Mouse (Mus musculus): Measurements from ENCODE around the gene Cox6a1. TPM values are rescaled to one million over a fixed set of nuclear protein-coding genes. Genes with fewer than 3 reads are reported as not detected.

Gene Cox6a1
- polyA plus RNA-seq, 1 experiment from 2014 or later: 927 TPM

DNA sequence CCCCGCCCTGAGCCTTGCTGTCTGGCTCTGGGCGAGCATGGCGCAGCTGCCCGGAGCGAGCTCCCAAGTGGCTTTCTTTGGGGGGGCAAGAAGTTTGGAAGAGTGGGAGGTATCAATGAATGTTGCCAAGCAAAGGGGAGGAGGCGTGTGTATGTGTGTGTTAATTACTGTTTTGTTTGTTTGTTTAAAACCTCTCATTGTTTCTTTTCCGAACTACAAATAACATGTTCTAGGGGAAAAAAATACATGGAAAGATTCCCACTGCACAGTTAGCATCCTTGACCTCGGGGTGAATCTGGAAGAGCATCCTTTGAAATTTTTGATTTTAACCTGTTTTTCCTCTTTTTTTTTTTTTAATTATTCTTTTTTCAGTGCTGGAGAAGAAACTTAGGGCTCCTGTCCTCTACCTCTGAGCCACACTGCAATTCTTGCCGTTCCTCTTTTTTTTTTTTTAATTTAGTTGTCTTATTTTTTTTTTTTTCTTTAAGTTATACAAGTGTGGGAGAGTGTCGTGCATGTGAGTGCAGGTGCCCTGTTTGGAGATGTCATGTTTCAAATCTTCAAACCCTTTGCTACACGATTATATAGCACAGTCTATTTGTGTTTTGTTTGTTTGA lies 25.5 kb upstream of the Cox6a1 start:
- Histone ChIP-seq H3K27ac (ENCODE audit: low read length) (no peak overlapping the region), H3K4me2 (ENCODE audit: low read depth, low read length) (peak overlapping the region; percentile 40), H3K9me3 (replicated peaks; ENCODE audit: control insufficient read depth, low read length) (no peaks in the 10 kb centered on the region), H3K27me3 (ENCODE audit: control insufficient read depth, insufficient read depth, low read length) (no peaks in the 10 kb centered on the region), H3K4me1 (ENCODE audit: control insufficient read depth, insufficient read depth, low read length) (no peaks in the 10 kb centered on the region), H3K36me3 (ENCODE audit: control insufficient read depth, insufficient read depth, low read length) (no peaks in the 10 kb centered on the region), H3K9ac (ENCODE audit: low read length) (peak overlapping the region; percentile 46; the same call in 1 of the 2 replicates), H3K4me3 (replicated peaks; ENCODE audit: low read length) (peak overlapping the region; percentile 16; the same call in 1 of the 2 replicates)
- WGBS: 28% methylated on average over 11 of the region's 11 CpGs
- ATAC-seq (ENCODE audit: insufficient read depth, low FRiP score): no peak

DNA sequence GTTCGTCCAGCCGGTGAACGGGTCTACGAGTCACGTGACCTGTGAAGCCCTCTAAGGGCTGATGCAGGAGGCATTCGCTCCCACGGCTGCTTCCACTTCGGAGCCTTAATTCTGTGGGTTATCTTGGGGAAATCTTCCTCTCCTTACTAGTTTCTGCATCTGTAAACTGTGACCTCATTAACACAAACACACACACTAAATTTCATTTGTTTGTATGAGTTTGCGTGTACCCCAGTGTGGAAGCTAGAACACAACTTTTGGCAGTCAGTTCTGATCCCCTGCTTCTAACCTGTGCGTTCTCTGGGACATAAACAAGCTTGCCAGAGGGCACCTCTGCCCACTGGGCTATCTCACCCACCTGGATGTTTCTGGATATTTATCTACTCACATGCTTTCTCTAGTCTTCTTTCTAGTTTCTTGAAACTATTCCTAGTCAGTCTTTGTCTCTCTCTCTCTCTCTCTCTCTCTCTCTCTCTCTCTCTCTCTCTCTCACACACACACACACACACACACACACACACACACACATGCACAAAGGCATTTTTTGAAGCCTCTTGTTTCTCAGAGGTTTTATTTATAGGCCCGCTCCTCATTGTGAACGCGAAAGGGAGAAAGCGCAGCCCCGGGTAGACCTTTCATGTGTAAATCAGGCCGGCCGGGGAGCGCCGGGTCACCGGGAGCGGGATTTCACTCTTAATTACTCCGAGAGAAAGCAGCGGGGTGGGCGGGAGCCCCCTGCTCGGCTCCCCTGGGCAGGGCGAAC lies 24.8 kb upstream of the Cox6a1 start:
- H3K27ac ChIP-seq (ENCODE audit: low read length): no peak overlapping the region
- no peak for ATAC-seq (ENCODE audit: insufficient read depth, low FRiP score)
- H3K27me3 ChIP-seq (ENCODE audit: control insufficient read depth, insufficient read depth, low read length): no peaks in the 10 kb centered on the region
- H3K4me1 ChIP-seq (ENCODE audit: control insufficient read depth, insufficient read depth, low read length): no peaks in the 10 kb centered on the region
- H3K9ac ChIP-seq (ENCODE audit: low read length): peak overlapping the region; percentile 46; the same call in 1 of the 2 replicates
- no peaks in the 10 kb centered on the region for H3K36me3 ChIP-seq (ENCODE audit: control insufficient read depth, insufficient read depth, low read length)
- WGBS: 27% methylated on average over 26 of the region's 26 CpGs
- peak overlapping the region; percentile 16; the same call in 1 of the 2 replicates for H3K4me3 ChIP-seq (replicated peaks; ENCODE audit: low read length)
- no peaks in the 10 kb centered on the region for H3K9me3 ChIP-seq (replicated peaks; ENCODE audit: control insufficient read depth, low read length)
- H3K4me2 ChIP-seq (ENCODE audit: low read depth, low read length): peak overlapping the region; percentile 40

DNA sequence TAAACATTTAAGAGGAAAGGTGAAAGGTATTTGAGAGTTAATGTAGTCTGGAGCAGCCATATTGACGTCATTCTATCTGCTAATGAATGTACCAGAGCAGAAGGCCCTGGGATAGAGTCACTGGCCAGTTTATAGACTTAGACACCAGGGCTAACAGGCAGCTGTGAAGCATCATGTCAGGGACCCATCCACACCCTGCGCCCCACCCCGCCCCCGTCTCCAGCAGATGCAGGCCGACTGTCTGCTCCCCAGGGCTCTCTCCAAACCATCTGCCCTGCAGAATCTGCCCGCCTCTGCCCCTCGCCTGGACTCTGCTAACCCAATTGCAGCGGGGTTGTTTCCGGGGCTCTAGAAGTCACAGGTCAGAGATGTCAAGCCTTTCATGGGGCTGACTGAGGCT lies 23.0 kb upstream of the Cox6a1 start:
- no peaks in the 10 kb centered on the region for H3K36me3 ChIP-seq (ENCODE audit: control insufficient read depth, insufficient read depth, low read length)
- WGBS: 32% methylated on average over 9 of the region's 9 CpGs
- ATAC-seq (ENCODE audit: insufficient read depth, low FRiP score): no peak
- no peak overlapping the region for H3K4me2 ChIP-seq (ENCODE audit: low read depth, low read length)
- H3K27ac ChIP-seq (ENCODE audit: low read length): no peak overlapping the region
- peak overlapping the region; percentile 14; the same call in 1 of the 2 replicates for H3K9ac ChIP-seq (ENCODE audit: low read length)
- no peaks in the 10 kb centered on the region for H3K9me3 ChIP-seq (replicated peaks; ENCODE audit: control insufficient read depth, low read length)
- no peaks in the 10 kb centered on the region for H3K4me1 ChIP-seq (ENCODE audit: control insufficient read depth, insufficient read depth, low read length)
- no peak overlapping the region for H3K4me3 ChIP-seq (replicated peaks; ENCODE audit: low read length)
- H3K27me3 ChIP-seq (ENCODE audit: control insufficient read depth, insufficient read depth, low read length): no peaks in the 10 kb centered on the region

DNA sequence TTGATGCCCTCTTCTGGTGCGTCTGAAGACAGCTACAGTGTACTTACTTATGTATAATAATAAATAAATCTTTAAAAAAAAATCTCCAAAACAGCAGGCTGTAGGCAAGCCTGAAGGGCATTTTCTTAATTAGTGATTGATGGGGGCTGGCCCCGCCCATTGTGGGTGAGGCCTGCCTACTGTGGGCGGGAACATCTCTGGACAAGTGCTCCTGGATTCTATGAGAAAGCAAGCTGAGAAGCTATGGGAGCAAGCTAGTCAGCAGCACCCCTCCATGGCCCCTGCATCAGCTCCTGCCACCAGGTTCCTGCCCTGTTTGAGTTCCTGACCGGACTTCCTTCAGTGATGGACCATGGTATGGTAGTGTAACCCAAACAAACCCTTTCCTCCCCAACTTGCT lies 16.0 kb upstream of the Cox6a1 start:
- no peak overlapping the region for H3K27ac ChIP-seq (ENCODE audit: low read length)
- H3K9me3 ChIP-seq (replicated peaks; ENCODE audit: control insufficient read depth, low read length): no peaks in the 10 kb centered on the region
- no peaks in the 10 kb centered on the region for H3K4me1 ChIP-seq (ENCODE audit: control insufficient read depth, insufficient read depth, low read length)
- H3K4me2 ChIP-seq (ENCODE audit: low read depth, low read length): no peak overlapping the region
- H3K27me3 ChIP-seq (ENCODE audit: control insufficient read depth, insufficient read depth, low read length): no peaks in the 10 kb centered on the region
- no peak overlapping the region for H3K4me3 ChIP-seq (replicated peaks; ENCODE audit: low read length)
- H3K36me3 ChIP-seq (ENCODE audit: control insufficient read depth, insufficient read depth, low read length): no peaks in the 10 kb centered on the region
- WGBS: 80% methylated on average over 4 of the region's 4 CpGs
- H3K9ac ChIP-seq (ENCODE audit: low read length): no peak overlapping the region
- no peak for ATAC-seq (ENCODE audit: insufficient read depth, low FRiP score)

DNA sequence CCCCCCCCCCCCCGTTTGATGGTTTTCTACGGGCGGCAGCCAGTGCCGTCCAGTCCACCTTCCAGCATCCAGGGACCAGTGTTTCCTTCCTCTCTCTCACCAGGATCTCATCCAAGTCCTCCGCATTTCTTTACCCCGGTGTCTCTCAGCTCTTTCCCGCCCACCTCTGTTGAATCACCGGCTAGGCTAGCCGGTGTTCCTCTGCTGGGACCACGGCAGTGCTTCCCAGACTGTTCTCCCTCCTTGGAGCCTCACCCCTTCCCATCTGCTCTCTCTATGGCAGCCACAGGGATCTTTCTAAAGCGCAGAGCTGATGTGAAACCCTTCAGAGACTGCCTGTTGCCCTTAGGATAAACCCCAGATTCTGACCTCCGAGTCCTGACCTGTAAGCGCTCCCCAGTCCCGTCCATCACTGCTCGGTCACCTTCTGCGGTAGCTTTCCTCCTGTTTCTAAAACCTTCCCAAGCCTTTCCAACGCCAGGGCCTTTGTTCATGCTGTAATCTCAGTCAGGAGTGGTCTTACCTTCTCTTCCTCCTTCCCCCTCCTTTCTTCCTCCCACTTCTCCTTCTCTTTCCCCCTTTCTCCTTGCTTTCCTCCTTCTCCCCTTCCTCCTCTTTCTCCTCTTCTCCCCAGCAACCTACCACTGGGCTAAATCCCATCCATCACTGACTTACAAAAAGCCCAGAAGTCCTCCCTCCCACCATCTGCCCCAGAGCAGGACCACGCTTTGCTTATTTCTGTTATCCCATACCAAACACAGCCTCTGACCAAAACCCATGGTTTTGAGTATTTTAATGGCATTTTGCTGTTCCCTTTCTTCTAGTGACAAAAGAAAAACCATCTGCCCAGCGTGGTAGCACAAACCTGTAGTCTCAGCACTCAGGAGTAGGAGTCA lies 14.3 kb upstream of the Cox6a1 start:
- H3K36me3 ChIP-seq (ENCODE audit: control insufficient read depth, insufficient read depth, low read length): no peaks in the 10 kb centered on the region
- no peak overlapping the region for H3K4me3 ChIP-seq (replicated peaks; ENCODE audit: low read length)
- no peak overlapping the region for H3K9ac ChIP-seq (ENCODE audit: low read length)
- no peak overlapping the region for H3K4me2 ChIP-seq (ENCODE audit: low read depth, low read length)
- 18% methylated on average over 19 of the region's 19 CpGs for WGBS
- no peaks in the 10 kb centered on the region for H3K9me3 ChIP-seq (replicated peaks; ENCODE audit: control insufficient read depth, low read length)
- ATAC-seq (ENCODE audit: insufficient read depth, low FRiP score): no peak
- no peaks in the 10 kb centered on the region for H3K27me3 ChIP-seq (ENCODE audit: control insufficient read depth, insufficient read depth, low read length)
- H3K27ac ChIP-seq (ENCODE audit: low read length): no peak overlapping the region
- H3K4me1 ChIP-seq (ENCODE audit: control insufficient read depth, insufficient read depth, low read length): no peaks in the 10 kb centered on the region

DNA sequence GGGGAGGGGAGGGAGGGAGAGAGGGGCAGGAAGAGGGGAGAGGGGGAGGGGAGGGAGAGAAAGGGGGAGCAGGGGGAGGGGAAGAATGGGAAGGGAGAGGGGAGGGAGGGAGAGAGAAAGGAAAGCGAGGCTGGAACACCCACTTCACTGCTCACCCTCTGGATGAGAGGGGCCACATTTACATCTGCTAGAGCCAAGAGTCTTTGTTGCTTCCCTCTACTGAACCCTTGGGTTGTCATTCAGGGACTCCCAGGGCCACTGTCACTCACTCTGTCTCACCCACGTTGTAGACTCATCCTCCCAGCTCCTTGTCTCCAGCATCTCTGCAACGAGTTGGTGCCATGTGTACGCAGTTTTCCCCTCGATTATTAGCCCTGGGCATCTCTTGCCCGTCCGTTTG lies 13.4 kb upstream of the Cox6a1 start:
- Histone ChIP-seq H3K9ac (ENCODE audit: low read length) (no peak overlapping the region), H3K9me3 (replicated peaks; ENCODE audit: control insufficient read depth, low read length) (no peaks in the 10 kb centered on the region), H3K4me2 (ENCODE audit: low read depth, low read length) (no peak overlapping the region), H3K4me3 (replicated peaks; ENCODE audit: low read length) (no peak overlapping the region), H3K27me3 (ENCODE audit: control insufficient read depth, insufficient read depth, low read length) (no peaks in the 10 kb centered on the region), H3K36me3 (ENCODE audit: control insufficient read depth, insufficient read depth, low read length) (no peaks in the 10 kb centered on the region), H3K27ac (ENCODE audit: low read length) (no peak overlapping the region), H3K4me1 (ENCODE audit: control insufficient read depth, insufficient read depth, low read length) (no peaks in the 10 kb centered on the region)
- 39% methylated on average over 7 of the region's 7 CpGs for WGBS
- no peak for ATAC-seq (ENCODE audit: insufficient read depth, low FRiP score)

DNA sequence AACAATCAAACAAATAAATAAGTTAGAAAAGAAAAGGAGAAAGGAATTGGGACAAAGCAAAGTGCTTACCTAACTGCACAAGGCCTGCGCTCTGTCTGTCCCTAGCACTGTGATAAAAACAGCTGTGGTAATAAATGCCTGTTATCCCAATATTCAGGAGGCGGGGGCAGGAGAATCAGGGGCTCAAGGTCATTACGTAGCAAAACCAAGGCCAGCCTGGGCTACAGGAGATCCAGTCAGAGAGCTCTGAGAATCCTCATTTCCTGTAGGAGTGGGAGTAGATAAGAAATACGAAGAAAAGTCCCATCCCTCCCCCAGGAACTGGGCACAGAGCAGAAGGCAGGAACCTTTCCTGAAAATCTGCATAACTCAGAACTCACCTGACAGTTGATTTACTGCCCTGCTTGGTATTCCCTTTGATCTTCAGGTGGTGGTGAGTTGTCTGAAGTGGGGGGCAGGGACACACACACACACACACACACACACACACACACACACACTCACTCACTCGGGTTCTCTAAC lies 11.1 kb upstream of the Cox6a1 start:
- no peaks in the 10 kb centered on the region for H3K27me3 ChIP-seq (ENCODE audit: control insufficient read depth, insufficient read depth, low read length)
- H3K4me3 ChIP-seq (replicated peaks; ENCODE audit: low read length): no peak overlapping the region
- H3K9ac ChIP-seq (ENCODE audit: low read length): no peak overlapping the region
- no peak for ATAC-seq (ENCODE audit: insufficient read depth, low FRiP score)
- no peak overlapping the region for H3K27ac ChIP-seq (ENCODE audit: low read length)
- H3K4me2 ChIP-seq (ENCODE audit: low read depth, low read length): no peak overlapping the region
- H3K4me1 ChIP-seq (ENCODE audit: control insufficient read depth, insufficient read depth, low read length): no peaks in the 10 kb centered on the region
- no peaks in the 10 kb centered on the region for H3K9me3 ChIP-seq (replicated peaks; ENCODE audit: control insufficient read depth, low read length)
- no peaks in the 10 kb centered on the region for H3K36me3 ChIP-seq (ENCODE audit: control insufficient read depth, insufficient read depth, low read length)
- 63% methylated on average over 5 of the region's 5 CpGs for WGBS

DNA sequence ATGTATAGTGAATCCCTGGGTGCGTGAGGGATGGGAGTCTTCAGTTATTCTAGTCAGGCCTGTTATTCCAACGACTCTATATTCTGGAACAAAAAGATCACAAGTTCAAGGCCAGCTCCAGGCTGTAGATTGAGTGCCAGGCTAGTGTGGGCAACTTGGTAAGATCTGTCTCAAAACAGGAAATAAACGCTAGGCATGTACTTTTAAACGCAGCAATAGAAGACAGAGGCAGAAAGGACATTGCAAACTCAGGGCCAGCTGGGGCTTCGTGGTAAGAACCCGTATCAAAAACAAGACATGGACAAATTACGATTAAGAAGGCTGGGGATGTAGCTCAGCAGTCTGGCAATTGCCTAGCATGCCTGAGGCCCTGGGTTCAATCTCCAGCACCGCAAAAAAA lies 10.7 kb upstream of the Cox6a1 start:
- Histone ChIP-seq H3K4me1 (ENCODE audit: control insufficient read depth, insufficient read depth, low read length) (no peaks in the 10 kb centered on the region), H3K27ac (ENCODE audit: low read length) (no peak overlapping the region), H3K4me2 (ENCODE audit: low read depth, low read length) (no peak overlapping the region), H3K9me3 (replicated peaks; ENCODE audit: control insufficient read depth, low read length) (no peaks in the 10 kb centered on the region), H3K36me3 (ENCODE audit: control insufficient read depth, insufficient read depth, low read length) (no peaks in the 10 kb centered on the region), H3K9ac (ENCODE audit: low read length) (no peak overlapping the region), H3K27me3 (ENCODE audit: control insufficient read depth, insufficient read depth, low read length) (no peaks in the 10 kb centered on the region), H3K4me3 (replicated peaks; ENCODE audit: low read length) (no peak overlapping the region)
- ATAC-seq (ENCODE audit: insufficient read depth, low FRiP score): no peak
- WGBS: 83% methylated on average over 8 of the region's 8 CpGs
